Mouse (Mus musculus) lung, postnatal 25 days (tissue): ENCODE results near the gene Slc25a23.

Experiments
- DNase-seq: peaks from one replicate; pipeline ENCODE4 v3.0.0; 2022; ENCODE audit warnings: low spot score

Gene Slc25a23

DNA sequence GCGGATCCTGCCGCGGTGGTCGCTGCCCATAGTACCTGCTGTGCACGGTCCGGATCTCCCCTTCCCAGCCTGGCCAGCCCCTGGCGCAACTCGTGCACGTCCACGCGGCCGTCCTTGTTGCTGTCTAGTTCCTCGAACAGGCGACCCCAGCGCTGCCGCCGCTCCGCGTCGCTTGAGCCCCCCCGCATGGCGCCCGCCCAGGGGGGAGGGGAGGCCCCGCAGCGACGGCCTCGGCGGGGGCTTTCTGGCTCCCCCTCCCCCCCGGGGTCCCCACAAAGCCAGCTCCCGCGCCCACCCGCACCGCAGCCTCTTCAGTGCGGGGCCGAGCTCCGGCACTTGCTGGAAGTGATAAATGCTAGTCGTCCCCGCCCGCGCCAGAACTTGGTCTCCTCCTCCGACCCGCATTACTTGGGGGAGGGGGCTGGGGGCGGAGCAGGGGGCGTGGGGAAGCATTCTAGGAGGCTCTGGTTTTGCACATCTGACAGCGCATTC is at the start of gene Slc25a23:
Slc25a23 (minus strand) TSS at position 378 of the 492 bp plus-strand sequence.
- peak; percentile 41 for DNase-seq

- DNase-seq: no peak
Observed at GRCm38 (mm10) chr17:57108666-57109171, 49.1 kb upstream of the Slc25a23 start.

GRCm38 (mm10) chr17:57108040-57108665 is 48.5 kb upstream of the Slc25a23 start:
- DNase-seq: no peak

DNA sequence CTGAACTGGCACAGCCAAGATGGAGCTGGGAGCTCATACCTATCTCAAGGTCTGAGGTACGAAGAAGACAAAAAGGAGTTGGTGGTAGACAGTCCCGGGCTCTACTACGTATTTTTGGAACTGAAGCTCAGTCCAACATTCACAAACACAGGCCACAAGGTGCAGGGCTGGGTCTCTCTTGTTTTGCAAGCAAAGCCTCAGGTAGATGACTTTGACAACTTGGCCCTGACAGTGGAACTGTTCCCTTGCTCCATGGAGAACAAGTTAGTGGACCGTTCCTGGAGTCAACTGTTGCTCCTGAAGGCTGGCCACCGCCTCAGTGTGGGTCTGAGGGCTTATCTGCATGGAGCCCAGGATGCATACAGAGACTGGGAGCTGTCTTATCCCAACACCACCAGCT is 47.4 kb upstream of the Slc25a23 start:
- no peak for DNase-seq

DNA sequence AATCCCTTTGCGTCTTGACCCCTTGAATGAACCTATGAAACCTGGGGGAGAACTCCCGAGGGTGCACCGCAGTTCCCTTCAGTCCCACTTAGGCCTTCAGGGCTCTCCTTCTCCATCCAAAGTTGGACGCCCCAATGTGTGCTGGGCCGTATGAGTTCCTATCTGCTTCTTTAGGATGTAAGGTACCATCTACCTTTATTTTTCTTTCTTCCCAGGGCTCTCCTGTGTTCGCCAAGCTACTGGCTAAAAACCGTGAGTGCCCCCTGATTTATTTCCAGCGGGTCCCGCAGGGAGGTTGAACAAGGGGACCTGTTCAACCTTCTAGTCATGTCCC is 46.3 kb upstream of the Slc25a23 start:
- DNase-seq: no peak

DNA sequence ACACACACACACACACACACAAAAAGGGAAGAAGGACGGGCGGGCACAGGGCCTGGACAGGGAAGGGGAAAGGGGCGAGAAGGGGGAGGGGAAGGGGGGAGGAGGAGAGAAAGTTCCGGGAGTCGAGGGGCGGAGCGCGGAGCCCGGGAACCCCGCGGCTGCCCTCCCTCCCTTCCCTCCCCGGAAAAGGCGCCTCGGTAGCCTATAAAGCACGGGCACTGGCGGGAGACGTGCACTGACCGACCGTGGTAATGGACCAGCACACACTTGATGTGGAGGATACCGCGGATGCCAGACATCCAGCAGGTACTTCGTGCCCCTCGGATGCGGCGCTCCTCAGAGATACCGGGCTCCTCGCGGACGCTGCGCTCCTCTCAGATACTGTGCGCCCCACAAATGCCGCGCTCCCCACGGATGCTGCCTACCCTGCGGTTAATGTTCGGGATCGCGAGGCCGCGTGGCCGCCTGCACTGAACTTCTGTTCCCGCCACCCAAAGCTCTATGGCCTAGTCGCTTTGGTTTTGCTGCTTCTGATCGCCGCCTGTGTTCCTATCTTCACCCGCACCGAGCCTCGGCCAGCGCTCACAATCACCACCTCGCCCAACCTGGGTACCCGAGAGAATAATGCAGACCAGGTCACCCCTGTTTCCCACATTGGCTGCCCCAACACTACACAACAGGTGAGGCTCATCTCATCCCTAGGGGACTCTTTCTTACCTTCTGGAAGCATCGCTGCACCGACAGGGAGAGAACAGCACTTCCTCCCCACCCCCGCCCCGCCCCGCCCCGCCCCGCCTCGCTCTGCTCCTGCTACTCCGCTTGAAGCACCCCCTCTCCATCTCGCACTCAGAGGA is 45.7 kb upstream of the Slc25a23 start, which contains the start of gene Tnfsf9:
Tnfsf9 (plus strand) TSS at position 145 of the 854 bp plus-strand sequence.
- no peak for DNase-seq

GRCm38 (mm10) chr17:57104496-57104895 is 44.8 kb upstream of the Slc25a23 start:
- no peak for DNase-seq

DNA sequence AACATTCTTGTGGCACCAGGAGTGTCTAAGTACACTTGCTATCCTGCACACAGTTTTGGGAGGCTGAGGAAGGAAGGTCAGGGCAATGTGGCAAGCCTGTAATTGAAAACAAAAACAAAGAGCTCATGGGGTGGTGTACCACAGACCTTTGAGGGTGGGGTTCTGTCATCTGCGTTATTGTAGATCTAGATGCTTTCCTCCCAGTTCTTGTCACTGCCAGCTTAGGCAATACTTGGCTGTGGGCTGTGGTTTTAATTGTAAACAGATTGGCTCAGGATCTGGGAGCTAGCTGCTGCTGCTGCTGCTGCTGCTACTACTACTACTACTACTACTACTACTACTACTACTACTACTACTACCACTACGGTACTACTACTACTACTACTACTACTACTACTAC is 42.6 kb upstream of the Slc25a23 start:
- DNase-seq: no peak

DNA sequence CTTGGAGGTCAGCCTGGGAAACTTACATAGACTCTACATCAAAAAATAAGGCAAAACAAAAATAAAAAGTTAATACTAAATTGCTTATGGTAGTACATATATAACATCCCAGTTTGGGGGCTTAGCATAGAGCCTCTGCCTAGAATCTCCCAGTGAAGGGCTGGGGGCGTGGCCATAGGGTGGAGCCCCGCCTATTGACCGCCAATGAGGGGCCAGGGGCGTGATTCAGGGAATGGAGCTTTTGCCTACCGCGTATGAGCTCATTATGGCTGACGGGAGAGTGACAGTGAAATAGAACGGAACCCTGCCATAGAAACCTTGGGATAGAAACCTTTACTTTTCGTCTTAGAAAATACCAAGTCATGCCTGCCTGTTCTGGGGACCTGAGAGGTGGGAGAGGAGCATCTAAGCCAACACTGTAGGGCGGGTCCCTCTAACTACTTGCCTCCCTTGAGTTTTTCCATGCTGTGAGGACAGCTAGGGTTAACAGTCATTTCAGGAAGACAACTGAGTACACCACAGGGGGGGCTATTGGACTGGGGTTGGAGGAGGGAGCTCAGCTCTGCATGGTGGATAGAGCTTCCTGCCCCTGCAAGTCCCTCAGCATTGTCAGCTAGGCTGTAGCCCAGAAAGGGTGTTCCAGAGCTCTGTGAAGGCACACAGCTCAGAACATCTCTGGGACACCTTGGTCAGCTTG is 40.1 kb upstream of the Slc25a23 start:
- no peak for DNase-seq

DNA sequence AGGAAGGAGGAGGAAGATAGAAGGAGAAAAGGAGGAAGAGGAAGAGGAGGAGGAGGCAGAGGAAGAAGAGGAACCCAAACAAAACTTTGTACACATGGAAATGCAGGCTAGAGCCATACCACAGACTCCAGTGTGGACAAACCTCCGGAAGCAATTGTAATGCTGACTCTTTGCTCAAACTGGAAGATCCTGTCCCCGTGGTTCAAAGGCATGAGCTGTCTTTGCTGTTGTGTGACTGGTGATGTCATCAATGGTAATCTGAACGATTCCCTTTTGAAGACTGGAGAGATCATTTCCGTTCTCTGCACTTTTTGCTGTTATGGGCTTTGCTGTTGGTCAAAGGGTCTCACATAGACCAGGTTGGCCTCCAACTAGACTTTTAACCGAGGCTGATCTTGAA is 38.7 kb upstream of the Slc25a23 start:
- DNase-seq: no peak

- peak; percentile 82 for DNase-seq
Observed at GRCm38 (mm10) chr17:57096623-57096920, 36.9 kb upstream of the Slc25a23 start.

DNA sequence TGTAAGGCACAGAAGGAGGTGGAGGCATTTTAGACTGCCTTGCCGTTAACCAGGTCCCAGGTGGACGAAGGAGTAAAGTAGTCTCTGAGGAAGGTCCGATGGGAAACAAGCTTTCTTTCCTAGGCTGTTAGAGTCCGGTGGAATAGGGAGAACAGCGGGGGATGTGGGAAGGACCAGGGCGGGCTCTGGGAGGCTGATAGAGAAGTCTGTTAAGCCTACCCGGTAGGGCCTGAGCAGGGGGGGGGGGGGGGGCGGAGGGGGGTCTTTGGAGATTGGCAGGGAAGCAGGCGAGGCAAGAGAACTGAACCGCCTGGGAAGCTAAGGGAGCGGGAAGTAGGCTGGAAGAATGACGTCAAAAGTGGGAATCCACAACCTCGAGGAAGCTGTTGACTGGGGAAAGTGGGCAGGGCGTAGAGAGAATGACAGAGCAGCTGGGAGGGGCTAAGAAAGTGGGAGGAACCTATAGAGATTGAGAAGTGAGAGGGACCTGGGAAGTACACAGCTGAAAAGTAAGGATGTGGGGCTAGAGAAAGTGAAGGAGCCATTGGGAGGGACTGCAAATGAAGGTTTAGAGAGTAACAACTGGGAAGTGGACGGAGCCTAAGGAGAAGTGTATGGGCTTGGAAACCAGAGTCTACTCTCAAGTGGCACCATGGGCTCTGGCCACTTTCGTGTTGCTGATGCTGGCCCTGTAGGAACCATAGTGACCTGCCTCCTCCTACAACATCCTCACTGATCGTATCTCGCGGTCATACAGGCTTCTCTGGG is 36.4 kb upstream of the Slc25a23 start:
- peak; percentile 85 for DNase-seq

- DNase-seq: no peak
Observed at GRCm38 (mm10) chr17:57094222-57094621, 34.6 kb upstream of the Slc25a23 start.

DNA sequence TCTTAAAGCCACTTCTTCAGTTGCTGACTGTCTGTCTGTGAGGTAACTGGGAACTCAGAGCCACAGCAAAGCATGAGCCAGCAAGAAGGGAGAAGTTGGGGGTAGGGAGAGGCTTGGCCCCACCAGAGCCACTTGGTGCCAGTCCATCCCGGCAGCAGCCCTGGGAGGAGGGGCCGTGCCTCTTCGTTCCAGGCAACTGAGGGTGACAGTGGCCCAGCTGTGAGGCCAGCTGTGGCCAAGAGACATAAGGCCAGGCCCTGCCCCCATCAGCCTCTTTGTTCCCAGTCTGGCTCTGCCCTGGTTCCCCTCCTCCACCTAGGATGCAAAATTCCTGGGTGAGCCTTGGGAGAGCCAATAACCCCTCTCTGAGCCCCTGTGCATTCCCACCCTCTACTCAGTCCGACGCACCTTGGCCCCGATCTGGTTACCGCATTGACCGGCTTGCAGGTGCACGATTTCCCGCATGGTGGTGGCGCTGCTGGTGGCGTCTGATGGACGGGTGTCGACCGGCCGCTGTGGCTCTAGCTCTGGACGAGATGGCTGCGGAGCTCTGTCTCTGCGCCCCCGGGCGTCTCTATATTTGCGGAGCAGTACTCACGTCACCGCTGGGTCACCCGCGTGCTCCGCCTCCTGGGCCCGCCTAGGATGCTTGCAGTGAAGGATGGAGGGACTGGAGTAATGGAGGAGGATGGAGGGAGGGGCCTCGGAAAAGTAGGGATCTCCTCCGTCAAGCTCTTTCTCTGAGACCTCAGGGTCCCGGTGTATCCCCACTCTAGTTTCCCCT is 27.6 kb upstream of the Slc25a23 start, which contains the start of gene Tubb4a:
Tubb4a (minus strand) TSS at position 734 of the 784 bp plus-strand sequence.
- DNase-seq: no peak

GRCm38 (mm10) chr17:57085970-57086757 is 26.5 kb upstream of the Slc25a23 start:
- DNase-seq: no peak

- DNase-seq: no peak
Observed at GRCm38 (mm10) chr17:57082481-57082880, 22.8 kb upstream of the Slc25a23 start.

- DNase-seq: no peak
Observed at GRCm38 (mm10) chr17:57081234-57081842, 21.7 kb upstream of the Slc25a23 start.

GRCm38 (mm10) chr17:57079919-57080318 is 20.3 kb upstream of the Slc25a23 start:
- no peak for DNase-seq

DNA sequence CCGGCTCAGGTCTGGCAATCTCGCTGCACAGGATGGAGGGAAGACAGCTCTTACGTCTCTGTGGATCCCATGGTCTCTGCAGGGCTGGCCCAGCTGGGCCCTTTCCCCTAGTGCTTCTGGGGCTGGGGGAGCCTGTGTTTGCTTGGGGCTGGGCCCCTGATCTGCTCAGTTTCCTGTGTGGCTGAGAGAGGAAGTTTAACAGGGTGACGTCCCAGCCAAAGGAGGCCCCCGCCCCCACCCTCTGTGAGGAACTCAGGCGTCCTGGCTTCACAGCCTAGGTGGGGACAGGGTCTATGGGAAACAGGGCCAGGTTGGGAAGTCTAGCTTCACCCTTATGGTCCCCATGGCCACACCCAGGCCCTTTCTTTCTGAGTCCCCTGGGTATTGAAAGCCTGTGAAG is 18.7 kb upstream of the Slc25a23 start, which contains the start of gene Dennd1c:
Dennd1c (minus strand) TSS at position 179 of the 400 bp plus-strand sequence.
- DNase-seq: no peak

- no peak for DNase-seq
Observed at GRCm38 (mm10) chr17:57076916-57077315, 17.3 kb upstream of the Slc25a23 start.
